Comparison of ENCODE assay signal across 8 mouse cellular contexts in genomic region chr1:172148279-172148954, GRCm38 (mm10). TPM values are rescaled to one million over a fixed set of nuclear protein-coding genes. Genes with fewer than 3 reads are reported as not detected.
DNase-seq lines count a peak whose midpoint lies in the region; ATAC-seq lines count a peak whose summit lies in the region.

No protein-coding gene starts in this region.

- DNase-seq in frontal cortex, postnatal 36 days (ENCODE audit: low spot score in 2 of 2) = peak; percentile 14 to 40
- no peak for DNase-seq in frontal cortex, postnatal 25 days (ENCODE audit: low spot score in 2 of 2)
- DNase-seq in brain, adult 2 months (ENCODE audit: low read depth, low spot score) = peak; percentile 45
- peak; percentile 77 for DNase-seq in induced T-regulatory cell, adult 2 months (ENCODE audit: low read depth)
- DNase-seq in limb, embryonic 10.5 days (ENCODE audit: low spot score) = peak; percentile 78
- peak; percentile 70 for DNase-seq in mesoderm, embryonic 11.5 days (ENCODE audit: low read depth, low spot score)
- peak; percentile 17 to 35 for DNase-seq in spleen, postnatal 36 days (ENCODE audit: low spot score in 2 of 2)

- no peaks in the 10 kb centered on the region for H3K27me3 ChIP-seq in forebrain, embryonic 15.5 days
- no peaks in the 10 kb centered on the region for H3K27me3 ChIP-seq in limb, embryonic 10.5 days (ENCODE audit: low read depth, poor library complexity, severe bottlenecking)

- H3K27ac ChIP-seq in forebrain, embryonic 15.5 days (replicated peaks) = peak overlapping the region; percentile 92
- H3K27ac ChIP-seq in limb, embryonic 10.5 days = peak overlapping the region; percentile 98

- H3K4me1 ChIP-seq in forebrain, embryonic 15.5 days = peaks cover 29% of the 10 kb centered on the region
- peaks cover 20% of the 10 kb centered on the region for H3K4me1 ChIP-seq in limb, embryonic 10.5 days

- peak overlapping the region; percentile 70 for H3K4me2 ChIP-seq in forebrain, embryonic 15.5 days (replicated peaks)

- peaks cover 20% of the 10 kb centered on the region for H3K36me3 ChIP-seq in forebrain, embryonic 15.5 days
- peaks cover 36% of the 10 kb centered on the region for H3K36me3 ChIP-seq in limb, embryonic 10.5 days

- H3K9me3 ChIP-seq in forebrain, embryonic 15.5 days = no peaks in the 10 kb centered on the region
- no peaks in the 10 kb centered on the region for H3K9me3 ChIP-seq in limb, embryonic 10.5 days (replicated peaks)

- H3K9ac ChIP-seq in forebrain, embryonic 15.5 days (replicated peaks) = peak overlapping the region; percentile 99

- under 1% methylated on average over 37 of the region's 40 CpGs for WGBS in forebrain, embryonic 15.5 days
- under 1% methylated on average over 40 of the region's 40 CpGs for WGBS in limb, embryonic 10.5 days

- ATAC-seq in forebrain, embryonic 15.5 days (replicated peaks) = peak; percentile 11

- peak overlapping the region; percentile 100 for H3K4me3 ChIP-seq in forebrain, embryonic 15.5 days
- peak overlapping the region; percentile 72 for H3K4me3 ChIP-seq in limb, embryonic 10.5 days

RNA-seq across cellular contexts. Expression of gene Dcaf8, which starts 0.5 kb away (rescaled TPM):
- 104 and 109 TPM in 2 replicates for polyA plus RNA-seq in forebrain, embryonic 15.5 days (2015; fragmentation: Nextera tagmentation; extraction: Ambion mirVana)
- polyA plus RNA-seq in limb, embryonic 10.5 days (2016; fragmentation: Nextera tagmentation; extraction: Ambion mirVana) = 125 and 156 TPM in 2 replicates

RNA-seq across cellular contexts. Expression of gene Pex19, which starts 21.9 kb away (rescaled TPM):
- polyA plus RNA-seq in forebrain, embryonic 15.5 days (2015; fragmentation: Nextera tagmentation; extraction: Ambion mirVana) = 155 and 160 TPM in 2 replicates
- polyA plus RNA-seq in limb, embryonic 10.5 days (2016; fragmentation: Nextera tagmentation; extraction: Ambion mirVana) = 195 and 206 TPM in 2 replicates

RNA-seq across cellular contexts. Expression of gene Pea15a, which starts 58.2 kb away (rescaled TPM):
- 462 and 488 TPM in 2 replicates for polyA plus RNA-seq in forebrain, embryonic 15.5 days (2015; fragmentation: Nextera tagmentation; extraction: Ambion mirVana)
- 68.0 and 88.4 TPM in 2 replicates for polyA plus RNA-seq in limb, embryonic 10.5 days (2016; fragmentation: Nextera tagmentation; extraction: Ambion mirVana)

Comparison
In these comparisons a context has a peak if more than half of its experiments do, and no peak if none do; other contexts are left out.
1. DNase-seq: peak in frontal cortex, postnatal 36 days (2 of 2), brain, adult 2 months (single experiment), induced T-regulatory cell, adult 2 months (single experiment), limb, embryonic 10.5 days (single experiment), mesoderm, embryonic 11.5 days (single experiment) and spleen, postnatal 36 days (2 of 2); none in frontal cortex, postnatal 25 days (0 of 2).